Mouse (Mus musculus) erythroblast, embryonic 14.5 days (primary cell): Measurements from ENCODE around the gene Abcb11.

Source experiments
- GATA1 ChIP-seq: IDR thresholded peaks from 2 replicates; pipeline ENCODE4 v1.6.1; 2012; ENCODE audit warnings: low read length, inconsistent platforms, mixed read lengths
- TAL1 ChIP-seq: IDR thresholded peaks from 3 replicates; pipeline ENCODE4 v1.6.1; 2012; ENCODE audit warnings: low read length, inconsistent platforms, mixed read lengths

DNA sequence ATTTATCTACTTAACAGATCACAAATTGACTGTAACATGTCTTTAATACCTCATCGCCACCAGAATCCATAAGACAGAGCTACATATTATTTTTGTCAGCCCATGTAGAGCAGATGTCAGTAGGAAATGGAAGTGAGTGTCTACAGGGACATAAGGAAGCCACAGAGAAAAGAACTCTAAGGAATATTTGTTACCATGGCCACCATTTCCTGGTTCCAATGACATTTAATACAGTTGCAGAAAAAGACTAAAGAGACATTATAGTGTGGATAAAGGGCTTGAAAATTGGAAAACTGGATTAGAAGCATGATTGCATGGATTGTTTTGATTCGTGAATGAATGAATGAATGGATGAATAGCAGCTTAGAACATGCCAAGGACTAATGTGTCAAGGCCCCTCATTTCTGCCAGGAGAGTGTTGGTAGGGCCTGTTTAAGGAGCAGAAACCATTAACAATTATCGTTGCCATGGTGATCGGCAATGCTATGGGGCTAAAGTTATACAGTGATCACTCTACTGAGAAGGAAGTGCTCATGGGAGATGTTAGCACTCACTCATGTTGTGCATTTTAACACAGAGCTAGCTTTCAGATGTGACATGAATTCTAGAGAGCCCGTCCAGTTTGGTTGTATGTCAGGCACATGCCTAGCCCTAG, 13.8 kb downstream of the Abcb11 start:
- TF ChIP-seq TAL1, result no peak
- TF ChIP-seq GATA1, result no peak
